Mouse (Mus musculus): ENCODE results near the gene Aldh18a1. TPM values are rescaled to one million over a fixed set of nuclear protein-coding genes. Genes with fewer than 3 reads are reported as not detected.

Aldh18a1 gene
- total and polyA plus RNA-seq, 3 experiments = 101 to 193 (median 120) TPM

- TF ChIP-seq MAFK (IDR thresholded peaks at IDR 0.05; ENCODE audit: insufficient replicate concordance, low read length) = no peak
- no peak for TF ChIP-seq MXI1 (IDR thresholded peaks at IDR 0.05; ENCODE audit: low read depth, low read length)
- no peak for TF ChIP-seq EP300 (IDR thresholded peaks at IDR 0.05; ENCODE audit: low read length)
- TF ChIP-seq ZNF384 (IDR thresholded peaks at IDR 0.05; ENCODE audit: low read depth, low read length) = no peak
- H3K9me3 ChIP-seq (replicated peaks; ENCODE audit: low read length) = no peaks in the 10 kb centered on the region
- dilution Hi-C loops (cut with MboI; ENCODE audit: extremely low pct_ligation_motif_present, extremely low pct_unique_long_range_greater_than_20kb, low sequenced_read_pairs) = loop anchor here (25.0 kb wide), 1 partner anchor 162 kb away; no protein-coding TSS in a partner anchor
- H3K4me2 ChIP-seq (ENCODE audit: insufficient read depth, low read depth, poor library complexity, severe bottlenecking) = no peak overlapping the region
- no peak overlapping the region for H3K4me3 ChIP-seq (replicated peaks in 1 of 3; ENCODE audit: low read depth in 2 of 3, low read length in 2 of 3, poor library complexity in 1 of 3)
- no peaks in the 10 kb centered on the region for H3K27me3 ChIP-seq (replicated peaks)
- no peak for DNase-seq (ENCODE audit: extremely low read depth)
- peaks cover 42 to 54% of the 10 kb centered on the region in 2 experiments for H3K36me3 ChIP-seq (replicated peaks in 1 of 2; ENCODE audit: control insufficient read depth in 1 of 2, insufficient read depth in 1 of 2, low read length in 1 of 2)
- in situ Hi-C loops (cut with MboI; ENCODE audit: low pct_ligation_motif_present, low pct_unique_long_range_greater_than_20kb, low sequenced_read_pairs) = loop anchor here (10.0 kb wide), 1 partner anchor 205 kb away; no protein-coding TSS in a partner anchor
- H3K27ac ChIP-seq (ENCODE audit: insufficient read depth, low read depth) = no peak overlapping the region
- no peaks in the 10 kb centered on the region for H3K4me1 ChIP-seq (ENCODE audit: control insufficient read depth in 1 of 2, insufficient read depth in 2 of 2)
- H3K9ac ChIP-seq (ENCODE audit: insufficient read depth, low read depth) = no peak overlapping the region
- no peaks in the 10 kb centered on the region for H3K79me2 ChIP-seq (replicated peaks; ENCODE audit: control insufficient read depth, extremely low read depth, insufficient read depth, poor library complexity, severe bottlenecking)
These were observed 38.6 kb downstream of the Aldh18a1 start for GRCm38 (mm10) chr19:40549516-40550135.

DNA sequence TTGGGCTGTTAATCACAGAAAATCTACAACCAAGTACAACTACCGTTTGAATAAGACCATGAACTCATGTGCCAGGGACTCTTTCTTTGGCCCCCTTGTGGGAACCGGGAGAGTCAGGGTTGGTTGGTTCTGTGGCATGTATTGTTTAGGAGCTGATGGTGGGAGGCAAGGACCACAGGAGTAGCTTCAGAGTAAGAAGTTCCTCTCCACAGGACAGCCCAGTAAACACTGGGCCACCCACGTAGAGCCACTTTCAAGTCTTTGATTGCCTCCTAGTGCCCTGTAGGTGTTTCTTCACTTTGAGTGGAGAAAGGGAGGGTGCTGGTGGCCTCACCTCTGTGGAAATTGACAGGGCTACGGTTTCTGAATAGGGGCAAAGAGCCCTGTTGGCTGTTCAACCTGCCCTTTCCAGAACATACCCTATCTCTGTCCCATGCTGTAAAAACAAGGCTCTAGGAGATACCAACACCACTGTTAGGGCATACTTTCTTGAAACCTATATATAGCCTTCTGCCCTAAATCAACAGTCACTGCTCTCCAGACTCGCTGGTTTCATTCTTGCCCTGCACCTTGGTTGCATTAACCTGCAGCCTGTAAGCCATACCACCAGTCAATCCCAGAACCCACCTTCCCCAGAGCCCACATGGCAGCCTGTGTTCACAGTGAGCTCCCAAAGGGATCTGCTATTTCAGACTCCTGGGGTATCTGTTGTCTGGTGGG, 39.3 kb downstream of the Aldh18a1 start:
- H3K79me2 ChIP-seq (replicated peaks; ENCODE audit: control insufficient read depth, extremely low read depth, insufficient read depth, poor library complexity, severe bottlenecking) = no peaks in the 10 kb centered on the region
- TF ChIP-seq RAD21 (IDR thresholded peaks at IDR 0.05; ENCODE audit: low read depth, low read length) (peak; percentile 13), EP300 (IDR thresholded peaks at IDR 0.05; ENCODE audit: low read length) (no peak), POLR2AphosphoS2 (IDR thresholded peaks at IDR 0.05; ENCODE audit: low read depth, low read length) (0 out of 2 replicates have a peak, but pooled peaks have one; percentile 55)
- no peaks in the 10 kb centered on the region for H3K4me1 ChIP-seq (ENCODE audit: control insufficient read depth in 1 of 2, insufficient read depth in 2 of 2)
- no peaks in the 10 kb centered on the region for H3K9me3 ChIP-seq (replicated peaks; ENCODE audit: low read length)
- in situ Hi-C loops (cut with MboI; ENCODE audit: low pct_ligation_motif_present, low pct_unique_long_range_greater_than_20kb, low sequenced_read_pairs) = loop anchor here (10.0 kb wide), 1 partner anchor 204 kb away; no protein-coding TSS in a partner anchor
- DNase-seq (ENCODE audit: extremely low read depth) = no peak
- dilution Hi-C loops (cut with MboI; ENCODE audit: extremely low pct_ligation_motif_present, extremely low pct_unique_long_range_greater_than_20kb, low sequenced_read_pairs) = loop anchor here (25.0 kb wide), 1 partner anchor 162 kb away; no protein-coding TSS in a partner anchor
- no peaks in the 10 kb centered on the region for H3K27me3 ChIP-seq (replicated peaks)
- no peak overlapping the region for H3K4me3 ChIP-seq (replicated peaks in 1 of 3; ENCODE audit: low read depth in 2 of 3, low read length in 2 of 3, poor library complexity in 1 of 3)
- H3K27ac ChIP-seq (ENCODE audit: insufficient read depth, low read depth) = no peak overlapping the region
- H3K9ac ChIP-seq (ENCODE audit: insufficient read depth, low read depth) = no peak overlapping the region
- no peak overlapping the region for H3K4me2 ChIP-seq (ENCODE audit: insufficient read depth, low read depth, poor library complexity, severe bottlenecking)
- H3K36me3 ChIP-seq (replicated peaks in 1 of 2; ENCODE audit: control insufficient read depth in 1 of 2, insufficient read depth in 1 of 2, low read length in 1 of 2) = peaks cover 35 to 47% of the 10 kb centered on the region in 2 experiments

DNA sequence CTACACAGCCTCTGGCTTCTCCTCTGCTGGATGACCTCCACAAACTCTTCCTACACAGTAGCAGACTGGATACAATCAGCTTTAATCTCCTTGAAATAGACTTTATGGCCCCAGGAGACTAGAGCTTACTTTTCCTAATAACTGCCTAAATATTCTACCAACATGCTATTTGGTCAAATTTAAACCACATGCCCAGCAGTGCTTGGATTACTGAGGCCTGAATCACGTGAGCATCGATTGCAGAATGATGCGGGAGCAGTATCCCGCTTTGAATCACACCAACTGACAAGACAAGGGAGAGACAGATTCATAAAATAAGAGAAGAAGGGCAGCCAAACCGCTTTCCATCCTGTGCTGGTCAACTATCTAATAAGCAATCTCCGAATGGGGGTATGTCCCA, 39.9 kb downstream of the Aldh18a1 start:
- Histone ChIP-seq H3K27me3 (replicated peaks) (no peaks in the 10 kb centered on the region), H3K4me1 (ENCODE audit: control insufficient read depth in 1 of 2, insufficient read depth in 2 of 2) (no peaks in the 10 kb centered on the region), H3K9ac (ENCODE audit: insufficient read depth, low read depth) (no peak overlapping the region), H3K9me3 (replicated peaks; ENCODE audit: low read length) (no peaks in the 10 kb centered on the region), H3K27ac (ENCODE audit: insufficient read depth, low read depth) (no peak overlapping the region), H3K4me2 (ENCODE audit: insufficient read depth, low read depth, poor library complexity, severe bottlenecking) (no peak overlapping the region), H3K36me3 (replicated peaks in 1 of 2; ENCODE audit: control insufficient read depth in 1 of 2, insufficient read depth in 1 of 2, low read length in 1 of 2) (peaks cover 29 to 41% of the 10 kb centered on the region in 2 experiments), H3K4me3 (replicated peaks in 1 of 3; ENCODE audit: low read depth in 2 of 3, low read length in 2 of 3, poor library complexity in 1 of 3) (no peak overlapping the region), H3K79me2 (replicated peaks; ENCODE audit: control insufficient read depth, extremely low read depth, insufficient read depth, poor library complexity, severe bottlenecking) (no peaks in the 10 kb centered on the region)
- in situ Hi-C loops (cut with MboI; ENCODE audit: low pct_ligation_motif_present, low pct_unique_long_range_greater_than_20kb, low sequenced_read_pairs) = loop anchor here (10.0 kb wide), 1 partner anchor 204 kb away; no protein-coding TSS in a partner anchor
- DNase-seq (ENCODE audit: extremely low read depth) = no peak
- dilution Hi-C loops (cut with MboI; ENCODE audit: extremely low pct_ligation_motif_present, extremely low pct_unique_long_range_greater_than_20kb, low sequenced_read_pairs) = loop anchor here (25.0 kb wide), 1 partner anchor 161 kb away; no protein-coding TSS in a partner anchor
- TF ChIP-seq ELF1 (IDR thresholded peaks at IDR 0.05; ENCODE audit: low read depth, low read length) = no peak
- TF ChIP-seq ZKSCAN1 (IDR thresholded peaks at IDR 0.05; ENCODE audit: borderline replicate concordance, low read depth, low read length) = no peak
- no peak for TF ChIP-seq ZMIZ1 (IDR thresholded peaks at IDR 0.05; ENCODE audit: low read depth, low read length)
- no peak for TF ChIP-seq USF1 (IDR thresholded peaks at IDR 0.05; ENCODE audit: low read depth, low read length)
- TF ChIP-seq ZC3H11A (IDR thresholded peaks at IDR 0.05; ENCODE audit: low read depth, low read length) = no peak
- no peak for TF ChIP-seq RCOR1 (conservative IDR thresholded peaks at IDR 0.05; ENCODE audit: low read depth, low read length)
- TF ChIP-seq UBTF (IDR thresholded peaks at IDR 0.05; ENCODE audit: low read depth, low read length) = no peak
- TF ChIP-seq PAX5 (IDR thresholded peaks at IDR 0.05; ENCODE audit: low read length) = no peak
- TF ChIP-seq JUN (IDR thresholded peaks at IDR 0.05; ENCODE audit: insufficient read depth, low read depth, low read length) = no peak
- no peak for TF ChIP-seq NELFE (IDR thresholded peaks at IDR 0.05; ENCODE audit: low read depth, low read length)
- no peak for TF ChIP-seq SIN3A (IDR thresholded peaks at IDR 0.05; ENCODE audit: low read length)
- TF ChIP-seq EP300 (IDR thresholded peaks at IDR 0.05; ENCODE audit: low read length) = no peak
- TF ChIP-seq RAD21 (IDR thresholded peaks at IDR 0.05; ENCODE audit: low read depth, low read length) = no peak
- TF ChIP-seq CTCF (conservative IDR thresholded peaks at IDR 0.05 in 1 of 2, IDR thresholded peaks at IDR 0.05 in 1 of 2; ENCODE audit: low read depth in 2 of 2, low read length in 2 of 2) = no peak
- TF ChIP-seq KAT2A (IDR thresholded peaks at IDR 0.05; ENCODE audit: insufficient replicate concordance, low read length) = no peak
- TF ChIP-seq IRF4 (IDR thresholded peaks at IDR 0.05; ENCODE audit: low read depth, low read length) = no peak
- no peak for TF ChIP-seq ZNF384 (IDR thresholded peaks at IDR 0.05; ENCODE audit: low read depth, low read length)
- no peak for TF ChIP-seq MAX (IDR thresholded peaks at IDR 0.05; ENCODE audit: low read length)

All from CH12.LX (cell line).